Mouse (Mus musculus) adipocyte (in vitro differentiated cells): ENCODE results near the gene 1700113H08Rik.

Experiments used
- DNase-seq: peaks from one replicate; pipeline ENCODE4 v3.0.0-alpha.2; 2016; ENCODE audit warnings: low spot score

The 1700113H08Rik gene

DNA sequence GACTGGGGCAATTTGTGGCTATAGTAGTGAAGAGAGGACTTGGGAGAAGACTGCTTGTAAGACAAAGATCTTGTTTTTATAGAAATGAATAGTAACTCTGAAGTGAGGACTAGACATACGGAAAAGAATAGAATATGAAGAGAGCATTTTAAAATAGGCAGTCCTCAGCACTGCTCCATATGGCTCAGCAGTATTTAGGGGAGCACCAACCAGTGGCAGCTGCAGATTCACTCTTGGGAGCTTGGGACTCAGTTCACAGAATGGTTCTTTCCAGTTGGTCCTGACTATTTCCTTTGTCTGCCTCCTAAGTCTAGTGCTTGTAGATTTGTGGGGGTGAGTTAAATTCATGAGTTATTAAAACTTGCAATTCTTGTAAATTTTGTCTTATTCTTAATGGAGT is 151.6 kb downstream of the 1700113H08Rik start:
- no peak for DNase-seq

DNA sequence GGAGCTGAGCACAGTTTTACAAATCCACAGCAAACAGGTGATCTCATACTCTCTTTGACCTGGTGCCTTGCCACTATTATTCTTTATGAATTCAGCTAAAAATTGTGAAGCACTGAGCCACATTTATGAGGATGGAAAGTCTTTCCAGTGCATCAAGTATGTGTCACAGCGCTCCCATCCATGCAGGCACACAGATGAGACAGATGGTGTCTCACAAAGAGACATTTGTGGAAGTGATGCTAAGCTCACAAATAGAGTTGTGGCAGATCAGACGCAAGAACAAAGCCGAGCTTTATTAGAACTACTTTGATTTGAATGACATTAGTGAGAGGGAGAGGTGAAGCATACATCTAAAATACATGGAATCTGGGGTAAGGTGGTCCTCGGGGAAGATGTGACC is 153.2 kb downstream of the 1700113H08Rik start:
- DNase-seq: no peak

DNA sequence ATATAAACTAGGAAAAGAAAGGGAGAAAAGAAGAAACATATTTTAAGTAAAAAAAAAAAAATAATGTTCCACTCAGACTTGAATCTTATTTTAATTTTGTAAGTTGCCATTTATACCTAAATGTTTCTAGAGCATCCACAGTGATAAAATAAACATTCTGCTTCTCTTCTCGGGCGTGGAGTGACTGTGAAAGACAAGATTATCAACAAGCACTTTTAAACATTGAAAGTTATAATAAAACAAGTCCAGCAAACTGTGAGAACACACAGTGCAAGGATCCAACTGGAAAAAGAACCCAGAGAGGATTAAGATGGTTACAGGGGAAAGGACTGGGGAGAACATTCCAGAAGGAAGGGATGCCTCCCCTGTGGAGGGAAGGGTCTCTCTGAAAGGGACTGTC is 155.0 kb downstream of the 1700113H08Rik start:
- DNase-seq: no peak

DNA sequence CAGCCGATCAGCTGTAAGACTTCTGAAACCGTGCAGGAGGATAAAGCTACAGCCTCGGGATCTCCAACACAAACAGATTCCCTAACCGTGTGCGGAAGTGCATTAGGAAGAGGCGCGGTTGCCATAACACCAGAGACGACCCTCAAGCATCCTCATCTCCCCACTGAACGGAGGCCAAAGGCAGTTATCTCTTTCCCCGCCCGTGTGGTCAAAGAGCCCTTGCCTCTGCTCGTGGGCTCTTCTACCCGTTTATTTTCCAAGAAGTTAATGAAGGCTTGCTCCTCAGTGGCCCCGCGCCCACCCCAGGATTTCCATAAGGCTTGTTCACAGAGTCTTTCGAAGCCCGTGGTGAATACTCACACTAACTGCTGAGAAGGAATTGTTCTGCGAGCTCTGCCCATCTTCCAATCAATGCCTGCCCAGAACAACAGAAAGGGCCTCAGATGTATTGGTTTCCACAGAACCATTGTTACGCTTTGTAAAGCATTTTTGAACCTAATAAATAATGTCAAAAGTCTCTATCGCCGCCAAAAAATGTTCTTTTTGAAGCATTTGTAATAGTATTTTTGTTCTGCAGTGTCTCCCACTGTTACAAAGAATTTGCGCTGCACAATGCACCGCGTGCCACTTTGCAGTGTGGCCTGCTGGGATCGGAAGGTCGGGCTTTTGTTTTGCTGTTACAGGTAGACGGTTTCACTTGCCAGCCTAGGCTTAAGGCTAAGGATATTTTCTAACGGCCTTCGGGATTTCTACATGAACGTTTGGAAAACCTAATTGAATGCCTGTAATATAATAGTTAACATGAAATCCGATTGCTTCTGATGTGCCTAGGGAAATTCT is 172.4 kb downstream of the 1700113H08Rik start:
- DNase-seq: no peak

DNA sequence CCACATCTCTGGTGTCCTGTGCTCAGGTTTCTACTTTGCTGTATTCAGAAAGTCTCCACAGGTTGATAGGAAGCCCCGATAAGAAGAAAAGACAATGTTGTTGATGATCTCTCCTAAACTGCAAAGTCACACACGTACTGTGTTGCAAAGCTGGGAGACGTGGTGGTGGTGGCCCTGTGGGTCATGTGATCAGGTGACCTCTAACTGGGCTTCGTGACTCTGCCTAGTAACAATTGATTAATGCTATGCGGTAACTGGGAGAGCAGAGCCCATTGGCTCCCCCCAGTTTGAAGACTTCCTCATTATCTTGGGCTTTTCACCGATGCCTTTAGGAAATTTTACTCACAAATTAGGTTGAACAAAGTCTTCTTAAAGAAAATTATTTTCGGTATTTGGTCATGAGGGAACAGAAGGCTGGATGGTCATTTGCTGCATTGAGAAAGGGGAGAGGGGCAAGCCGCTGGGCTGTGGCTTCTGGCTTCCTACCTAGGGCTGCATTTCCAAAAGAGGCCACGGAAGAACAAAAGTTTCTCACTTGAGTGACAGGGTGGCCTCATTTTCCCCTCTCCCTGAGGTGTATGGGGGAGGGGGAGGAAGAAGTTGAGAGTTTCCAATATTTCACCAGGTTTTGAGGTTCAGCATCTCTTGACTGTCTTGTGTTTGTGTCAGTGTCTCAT is 181.6 kb downstream of the 1700113H08Rik start:
- no peak for DNase-seq

- DNase-seq: no peak
Observed at GRCm38 (mm10) chr10:87271724-87272123, 213.9 kb downstream of the 1700113H08Rik start.

GRCm38 (mm10) chr10:87272133-87272622 is 214.3 kb downstream of the 1700113H08Rik start:
- DNase-seq: no peak

DNA sequence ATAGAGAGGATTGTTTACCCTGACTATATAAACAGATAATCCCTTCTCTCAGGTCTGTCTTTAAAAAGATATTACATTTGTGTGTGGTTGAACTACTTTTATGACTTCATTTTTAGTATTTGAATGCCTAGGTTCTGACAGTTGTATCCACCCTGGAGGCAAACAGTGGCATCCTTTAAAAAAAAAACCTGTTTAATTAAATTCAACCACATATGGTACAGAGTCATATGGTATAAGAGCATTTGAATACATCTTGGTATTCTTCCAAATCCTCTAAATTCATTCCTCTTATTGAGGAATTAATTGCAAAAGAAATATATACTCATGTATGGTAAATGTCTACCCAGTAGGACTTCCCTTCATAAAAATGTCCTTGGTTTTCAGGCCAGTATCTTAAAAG is 217.2 kb downstream of the 1700113H08Rik start:
- DNase-seq: no peak
